Mouse (Mus musculus): ENCODE measurements at regions not wholly inside any gene's neighbourhood (a gene's known extent, or its start where the extent isn't known, plus 50 kb on each side); places are given as distances from the start of the nearest gene placed in this dataset.
A peak's percentile ranks its signal among the peaks of the same experiment; 100 is the strongest.

- Histone ChIP-seq H3K4me1 (replicated peaks; ENCODE audit: control insufficient read depth, insufficient read depth, low read length) (peaks cover 37% of the 10 kb centered on the region), H3K9ac (peak overlapping the region; percentile 16; the same call in 1 of the 2 replicates), H3K27me3 (ENCODE audit: control insufficient read depth, insufficient read depth, low read length) (no peaks in the 10 kb centered on the region), H3K36me3 (replicated peaks; ENCODE audit: control insufficient read depth, insufficient read depth) (no peaks in the 10 kb centered on the region), H3K9me3 (ENCODE audit: control insufficient read depth, low read length) (no peaks in the 10 kb centered on the region), H3K27ac (peak overlapping the region; percentile 58), H3K4me3 (replicated peaks; ENCODE audit: low read length) (peak overlapping the region; percentile 12; the same call in 1 of the 2 replicates), H3K4me2 (replicated peaks) (peak overlapping the region; percentile 38)
- DNase-seq (ENCODE audit: low spot score) (peak; percentile 59), ATAC-seq (ENCODE audit: low FRiP score) (peak; percentile 61)
- WGBS, result 20% methylated on average over 10 of the region's 10 CpGs
Measured at GRCm38 (mm10) chr1:168044765-168045164, 355.7 kb downstream of the Lmx1a start.

GRCm38 (mm10) chr1:168046347-168046746, 357.3 kb downstream of the Lmx1a start:
- ATAC-seq (ENCODE audit: low FRiP score) (peak; percentile 88), DNase-seq (ENCODE audit: low spot score) (peak; percentile 78)
- Histone ChIP-seq H3K27me3 (ENCODE audit: control insufficient read depth, insufficient read depth, low read length) (no peaks in the 10 kb centered on the region), H3K27ac (peak overlapping the region; percentile 58), H3K9ac (no peak overlapping the region), H3K4me2 (replicated peaks) (no peak overlapping the region), H3K9me3 (ENCODE audit: control insufficient read depth, low read length) (no peaks in the 10 kb centered on the region), H3K36me3 (replicated peaks; ENCODE audit: control insufficient read depth, insufficient read depth) (no peaks in the 10 kb centered on the region), H3K4me1 (replicated peaks; ENCODE audit: control insufficient read depth, insufficient read depth, low read length) (peaks cover 37% of the 10 kb centered on the region), H3K4me3 (replicated peaks; ENCODE audit: low read length) (no peak overlapping the region)
- WGBS, result 25% methylated on average over 7 of the region's 7 CpGs

DNA sequence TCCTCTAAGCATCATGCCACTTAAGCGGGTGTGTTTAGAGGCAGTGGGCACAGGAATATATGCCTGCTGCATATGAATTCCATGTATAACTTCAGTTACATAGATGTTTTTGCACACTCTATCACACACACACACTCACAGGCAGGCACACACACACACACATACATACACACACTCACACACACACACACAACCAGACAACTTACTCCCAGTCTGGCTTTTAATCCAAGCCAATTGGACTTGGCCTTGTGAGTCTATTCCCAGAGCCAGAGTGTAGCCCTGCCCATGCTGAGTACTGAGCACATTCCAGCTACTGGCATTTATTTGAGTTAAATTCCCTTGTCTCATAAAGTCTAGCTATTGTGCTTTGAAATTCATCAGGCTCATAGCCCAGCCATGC, 357.7 kb downstream of the Lmx1a start:
- H3K9me3 ChIP-seq (ENCODE audit: control insufficient read depth, low read length), result no peaks in the 10 kb centered on the region
- no peaks in the 10 kb centered on the region for H3K36me3 ChIP-seq (replicated peaks; ENCODE audit: control insufficient read depth, insufficient read depth)
- WGBS, result 48% methylated on average over 1 of the region's 1 CpGs
- H3K4me2 ChIP-seq (replicated peaks), result no peak overlapping the region
- no peaks in the 10 kb centered on the region for H3K27me3 ChIP-seq (ENCODE audit: control insufficient read depth, insufficient read depth, low read length)
- peak overlapping the region; percentile 57 for H3K27ac ChIP-seq
- no peak overlapping the region for H3K4me3 ChIP-seq (replicated peaks; ENCODE audit: low read length)
- peaks cover 37% of the 10 kb centered on the region for H3K4me1 ChIP-seq (replicated peaks; ENCODE audit: control insufficient read depth, insufficient read depth, low read length)
- no peak overlapping the region for H3K9ac ChIP-seq
- DNase-seq (ENCODE audit: low spot score), result no peak
- ATAC-seq (ENCODE audit: low FRiP score), result no peak; the same call in none of the 2 replicates

- Histone ChIP-seq H3K9ac (no peak overlapping the region), H3K4me2 (replicated peaks) (no peak overlapping the region), H3K4me1 (replicated peaks; ENCODE audit: control insufficient read depth, insufficient read depth, low read length) (peaks cover 22% of the 10 kb centered on the region), H3K27me3 (ENCODE audit: control insufficient read depth, insufficient read depth, low read length) (no peaks in the 10 kb centered on the region), H3K9me3 (ENCODE audit: control insufficient read depth, low read length) (no peaks in the 10 kb centered on the region), H3K4me3 (replicated peaks; ENCODE audit: low read length) (no peak overlapping the region), H3K27ac (no peak overlapping the region), H3K36me3 (replicated peaks; ENCODE audit: control insufficient read depth, insufficient read depth) (no peaks in the 10 kb centered on the region)
- WGBS, result 93% methylated on average over 3 of the region's 3 CpGs
- ATAC-seq (ENCODE audit: low FRiP score) (no peak), DNase-seq (ENCODE audit: low spot score) (no peak)
Measured at GRCm38 (mm10) chr1:168049965-168050364, 360.9 kb downstream of the Lmx1a start.

DNA sequence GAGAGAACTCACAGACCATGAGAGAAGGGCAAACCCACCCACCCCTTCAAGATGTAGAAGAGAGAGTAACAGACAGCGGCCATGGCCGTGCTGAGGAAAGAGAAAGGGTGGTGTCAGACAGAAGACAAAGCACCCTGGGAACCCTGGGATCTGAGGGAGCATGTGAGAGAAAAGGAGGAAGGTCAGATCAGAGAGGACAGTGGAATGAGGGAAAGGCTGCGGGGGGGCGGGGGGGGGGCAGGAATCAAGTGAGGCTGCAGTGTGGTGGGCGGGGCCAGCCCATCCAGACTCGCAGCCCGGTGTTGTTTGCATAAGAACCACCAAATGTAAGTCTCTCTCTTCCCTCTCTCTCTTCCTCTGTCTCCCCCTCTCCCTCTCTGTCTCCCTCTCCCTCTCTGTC, 367.4 kb downstream of the Lmx1a start:
- no peaks in the 10 kb centered on the region for H3K27me3 ChIP-seq (ENCODE audit: control insufficient read depth, insufficient read depth, low read length)
- DNase-seq (ENCODE audit: low spot score) (no peak), ATAC-seq (ENCODE audit: low FRiP score) (no peak)
- H3K9ac ChIP-seq, result no peak overlapping the region
- no peaks in the 10 kb centered on the region for H3K36me3 ChIP-seq (replicated peaks; ENCODE audit: control insufficient read depth, insufficient read depth)
- H3K4me2 ChIP-seq (replicated peaks), result no peak overlapping the region
- no peak overlapping the region for H3K4me3 ChIP-seq (replicated peaks; ENCODE audit: low read length)
- WGBS, result 0% methylated on average over 5 of the region's 7 CpGs
- H3K27ac ChIP-seq, result no peak overlapping the region
- peaks cover 4% of the 10 kb centered on the region; the same call in 1 of the 2 replicates for H3K4me1 ChIP-seq (replicated peaks; ENCODE audit: control insufficient read depth, insufficient read depth, low read length)
- H3K9me3 ChIP-seq (ENCODE audit: control insufficient read depth, low read length), result no peaks in the 10 kb centered on the region

GRCm38 (mm10) chr1:168057479-168057878, 368.4 kb downstream of the Lmx1a start:
- H3K4me2 ChIP-seq (replicated peaks), result no peak overlapping the region
- ATAC-seq (ENCODE audit: low FRiP score), result no peak
- H3K27me3 ChIP-seq (ENCODE audit: control insufficient read depth, insufficient read depth, low read length), result no peaks in the 10 kb centered on the region
- WGBS, result 65% methylated on average over 9 of the region's 9 CpGs
- no peaks in the 10 kb centered on the region for H3K36me3 ChIP-seq (replicated peaks; ENCODE audit: control insufficient read depth, insufficient read depth)
- DNase-seq (ENCODE audit: low spot score), result no peak
- no peaks in the 10 kb centered on the region for H3K9me3 ChIP-seq (ENCODE audit: control insufficient read depth, low read length)
- H3K9ac ChIP-seq, result no peak overlapping the region
- no peak overlapping the region for H3K27ac ChIP-seq
- no peak overlapping the region for H3K4me3 ChIP-seq (replicated peaks; ENCODE audit: low read length)
- H3K4me1 ChIP-seq (replicated peaks; ENCODE audit: control insufficient read depth, insufficient read depth, low read length), result peaks cover 4% of the 10 kb centered on the region; the same call in 1 of the 2 replicates

DNA sequence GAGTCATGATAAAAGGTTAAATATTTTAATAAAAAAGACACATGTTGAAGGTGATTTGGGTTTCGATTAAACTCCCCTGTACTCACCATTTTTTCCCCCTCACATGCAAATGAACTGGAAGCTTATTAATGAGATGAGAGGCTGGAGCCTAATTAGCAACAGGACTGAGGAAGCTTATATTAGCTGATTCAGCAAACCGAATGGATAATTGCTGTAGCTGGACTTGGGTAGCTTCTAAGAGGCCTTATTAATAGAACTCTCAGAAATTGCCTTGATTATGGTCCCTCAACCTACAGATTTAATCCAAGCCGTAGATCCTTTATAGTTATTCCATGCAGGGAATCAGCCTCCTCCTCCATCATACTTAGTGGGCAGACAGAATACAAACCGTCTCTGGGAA, 369.7 kb downstream of the Lmx1a start:
- Histone ChIP-seq H3K4me2 (replicated peaks) (no peak overlapping the region), H3K9me3 (ENCODE audit: control insufficient read depth, low read length) (no peaks in the 10 kb centered on the region), H3K27ac (no peak overlapping the region), H3K4me1 (replicated peaks; ENCODE audit: control insufficient read depth, insufficient read depth, low read length) (peaks cover 4% of the 10 kb centered on the region; the same call in 1 of the 2 replicates), H3K27me3 (ENCODE audit: control insufficient read depth, insufficient read depth, low read length) (no peaks in the 10 kb centered on the region), H3K9ac (no peak overlapping the region), H3K36me3 (replicated peaks; ENCODE audit: control insufficient read depth, insufficient read depth) (no peaks in the 10 kb centered on the region), H3K4me3 (replicated peaks; ENCODE audit: low read length) (no peak overlapping the region)
- ATAC-seq (ENCODE audit: low FRiP score), result no peak
- 60% methylated on average over 4 of the region's 4 CpGs for WGBS
- no peak for DNase-seq (ENCODE audit: low spot score)

DNA sequence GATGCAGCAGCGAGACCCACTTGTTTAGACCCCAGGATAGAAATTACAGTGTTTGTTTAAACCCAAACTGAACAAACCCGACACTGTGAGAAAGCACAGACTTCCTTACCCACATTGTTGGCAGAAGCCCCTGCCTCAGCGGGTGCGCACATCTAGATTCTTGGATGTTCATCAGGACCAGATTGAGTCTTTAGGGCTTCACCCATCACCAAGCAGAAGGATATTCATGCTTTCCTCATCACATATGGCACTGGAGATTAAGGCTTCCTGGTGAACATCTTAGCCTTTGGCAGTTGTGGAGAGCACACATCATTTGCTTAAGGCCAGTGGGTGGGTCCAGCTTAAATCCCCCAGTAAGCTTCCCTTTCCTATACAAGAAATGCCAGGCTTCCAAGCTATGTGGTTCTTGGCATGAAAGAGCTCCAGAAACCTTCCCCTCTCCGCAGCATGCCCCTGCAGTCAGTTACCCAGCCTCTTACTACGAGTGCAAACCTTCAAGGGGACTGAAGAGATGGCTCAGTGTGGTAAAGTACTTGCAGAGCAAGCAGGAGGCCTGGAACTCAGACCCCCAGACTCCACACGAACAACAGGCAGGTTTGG, 367.9 kb downstream of the Pbx1 start:
- WGBS, result 77% methylated on average over 7 of the region's 7 CpGs
- Histone ChIP-seq H3K9ac (no peak overlapping the region), H3K4me2 (replicated peaks) (no peak overlapping the region), H3K27ac (no peak overlapping the region), H3K36me3 (replicated peaks; ENCODE audit: control insufficient read depth, insufficient read depth) (no peaks in the 10 kb centered on the region), H3K4me1 (replicated peaks; ENCODE audit: control insufficient read depth, insufficient read depth, low read length) (peaks cover 9% of the 10 kb centered on the region), H3K4me3 (replicated peaks; ENCODE audit: low read length) (no peak overlapping the region), H3K9me3 (ENCODE audit: control insufficient read depth, low read length) (no peaks in the 10 kb centered on the region), H3K27me3 (ENCODE audit: control insufficient read depth, insufficient read depth, low read length) (no peaks in the 10 kb centered on the region)
- no peak for DNase-seq (ENCODE audit: low spot score)
- ATAC-seq (ENCODE audit: low FRiP score), result no peak

DNA sequence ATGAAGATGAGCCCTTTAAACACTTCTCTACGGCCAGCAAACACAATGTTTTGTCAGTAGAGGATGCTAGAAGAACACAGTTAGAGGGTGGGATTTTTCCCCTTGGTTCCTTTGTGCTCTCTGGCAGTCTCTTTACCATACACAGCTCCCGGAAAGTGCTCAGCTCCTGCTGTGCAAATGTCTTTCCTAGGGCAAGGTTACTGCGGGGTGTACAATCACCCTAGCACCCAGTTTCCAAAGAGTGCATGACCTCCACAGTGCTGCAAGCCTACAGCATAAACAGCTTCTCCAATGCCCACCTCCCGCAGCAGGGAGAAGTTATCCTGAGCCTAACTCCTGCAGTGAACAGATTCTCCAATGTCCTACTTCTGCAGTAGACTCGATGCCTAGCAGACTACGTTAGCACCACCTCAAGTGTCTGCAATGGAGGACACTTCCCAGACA, 366.4 kb downstream of the Pbx1 start:
- DNase-seq (ENCODE audit: low spot score) (no peak), ATAC-seq (ENCODE audit: low FRiP score) (no peak; the same call in 1 of the 2 replicates)
- no peak overlapping the region for H3K9ac ChIP-seq
- H3K9me3 ChIP-seq (ENCODE audit: control insufficient read depth, low read length), result no peaks in the 10 kb centered on the region
- H3K4me3 ChIP-seq (replicated peaks; ENCODE audit: low read length), result no peak overlapping the region
- no peaks in the 10 kb centered on the region for H3K36me3 ChIP-seq (replicated peaks; ENCODE audit: control insufficient read depth, insufficient read depth)
- peaks cover 9% of the 10 kb centered on the region for H3K4me1 ChIP-seq (replicated peaks; ENCODE audit: control insufficient read depth, insufficient read depth, low read length)
- H3K4me2 ChIP-seq (replicated peaks), result no peak overlapping the region
- no peaks in the 10 kb centered on the region for H3K27me3 ChIP-seq (ENCODE audit: control insufficient read depth, insufficient read depth, low read length)
- 37% methylated on average over 6 of the region's 6 CpGs for WGBS
- H3K27ac ChIP-seq, result no peak overlapping the region

GRCm38 (mm10) chr1:168066810-168067209, 365.3 kb downstream of the Pbx1 start:
- Histone ChIP-seq H3K27me3 (ENCODE audit: control insufficient read depth, insufficient read depth, low read length) (no peaks in the 10 kb centered on the region), H3K4me3 (replicated peaks; ENCODE audit: low read length) (no peak overlapping the region), H3K4me2 (replicated peaks) (no peak overlapping the region), H3K27ac (no peak overlapping the region), H3K9ac (no peak overlapping the region), H3K4me1 (replicated peaks; ENCODE audit: control insufficient read depth, insufficient read depth, low read length) (peaks cover 9% of the 10 kb centered on the region), H3K36me3 (replicated peaks; ENCODE audit: control insufficient read depth, insufficient read depth) (no peaks in the 10 kb centered on the region), H3K9me3 (ENCODE audit: control insufficient read depth, low read length) (no peaks in the 10 kb centered on the region)
- ATAC-seq (ENCODE audit: low FRiP score), result no peak
- WGBS, result 68% methylated on average over 6 of the region's 6 CpGs
- no peak for DNase-seq (ENCODE audit: low spot score)
